Mouse (Mus musculus): ENCODE data around the gene Gdpgp1.

The Gdpgp1 gene

DNA sequence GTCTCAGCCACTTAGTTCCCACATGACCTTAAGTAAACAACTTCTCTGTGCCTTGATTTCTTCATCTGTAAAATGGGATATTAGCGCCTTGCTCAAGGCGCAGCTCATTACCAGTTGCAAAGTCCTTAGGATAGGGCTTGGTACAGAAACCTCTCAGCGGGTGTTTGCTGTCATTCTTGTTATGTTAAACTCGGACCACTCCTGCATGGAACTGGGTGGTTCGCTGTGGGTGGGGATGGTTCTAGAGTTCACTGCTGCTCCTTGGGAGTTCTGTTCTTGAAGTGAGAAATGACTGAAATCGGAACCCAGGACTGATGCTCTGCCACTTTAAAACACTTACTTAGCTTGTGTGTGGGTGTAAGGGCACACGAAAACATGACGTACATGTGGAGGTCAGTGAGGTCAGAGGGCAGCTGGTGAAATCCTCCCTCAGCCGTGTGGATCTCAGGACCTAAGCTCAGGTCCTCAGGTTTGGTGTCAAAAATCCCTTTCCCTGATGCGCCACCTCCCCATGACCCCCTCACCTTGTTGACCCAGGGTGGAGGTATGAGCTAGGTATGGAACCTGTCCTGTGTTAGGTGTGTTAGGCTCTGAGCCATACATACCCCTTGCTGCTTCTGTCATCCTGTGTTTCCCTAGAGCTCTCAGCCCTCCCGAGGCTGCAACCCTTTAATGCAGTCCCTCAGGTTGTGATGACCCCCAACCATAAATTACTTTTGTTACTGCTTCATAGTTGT is 32.6 kb upstream of the Gdpgp1 start:
- in situ Hi-C loops (cut with MboI, MseI) = loop anchor here (10.0 kb wide), 1 partner anchor 45 kb away; no protein-coding TSS in a partner anchor

DNA sequence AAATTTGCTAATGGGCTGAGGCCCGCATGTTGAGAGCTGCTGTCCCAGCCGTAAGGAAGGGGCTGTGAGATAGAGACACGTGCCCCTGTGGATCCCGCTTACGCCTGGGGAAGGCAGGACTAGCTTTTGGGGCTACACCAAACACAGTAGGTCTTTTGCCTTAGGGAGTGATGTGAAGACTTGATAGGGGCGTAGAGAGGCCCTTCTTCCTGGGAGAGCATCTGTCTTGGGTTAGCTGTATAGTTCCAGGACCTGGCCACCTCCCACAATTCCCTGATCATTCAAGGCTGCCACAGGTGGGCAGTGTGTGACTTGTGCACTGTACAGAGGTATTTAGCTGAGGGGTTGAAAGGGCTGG is 32.1 kb upstream of the Gdpgp1 start:
- in situ Hi-C loops (cut with MboI, MseI) = loop anchor here (10.0 kb wide), 1 partner anchor 46 kb away; no protein-coding TSS in a partner anchor

DNA sequence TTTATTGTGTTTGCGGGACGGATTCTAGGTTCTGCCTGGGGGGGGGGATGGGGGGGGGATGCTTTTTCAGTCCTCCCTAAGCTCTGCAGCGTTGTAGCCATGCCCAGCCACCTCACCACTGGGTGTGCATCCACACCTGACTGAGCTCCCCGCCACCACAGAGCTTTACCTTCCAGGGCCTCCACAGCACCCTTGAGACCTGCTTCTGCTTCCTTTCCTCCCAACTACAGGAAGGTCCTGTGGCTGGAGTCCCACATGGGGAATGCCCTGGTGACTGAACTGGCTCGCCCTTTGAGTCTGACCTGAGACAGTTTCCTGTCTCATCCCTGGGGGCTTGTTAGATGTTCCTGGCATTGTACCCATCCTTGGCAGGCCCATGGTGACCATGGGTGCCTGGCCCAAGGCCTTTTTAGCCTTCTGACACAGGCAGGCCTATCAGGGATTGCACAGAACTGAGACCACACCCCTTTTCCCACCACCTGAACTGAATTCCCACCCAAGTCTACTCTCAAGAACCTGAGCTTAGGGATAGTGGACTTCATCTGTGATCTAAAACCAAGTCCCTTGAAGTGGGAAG is 31.6 kb upstream of the Gdpgp1 start:
- in situ Hi-C loops (cut with MboI, MseI) = loop anchor here (10.0 kb wide), 1 partner anchor 46 kb away; no protein-coding TSS in a partner anchor

DNA sequence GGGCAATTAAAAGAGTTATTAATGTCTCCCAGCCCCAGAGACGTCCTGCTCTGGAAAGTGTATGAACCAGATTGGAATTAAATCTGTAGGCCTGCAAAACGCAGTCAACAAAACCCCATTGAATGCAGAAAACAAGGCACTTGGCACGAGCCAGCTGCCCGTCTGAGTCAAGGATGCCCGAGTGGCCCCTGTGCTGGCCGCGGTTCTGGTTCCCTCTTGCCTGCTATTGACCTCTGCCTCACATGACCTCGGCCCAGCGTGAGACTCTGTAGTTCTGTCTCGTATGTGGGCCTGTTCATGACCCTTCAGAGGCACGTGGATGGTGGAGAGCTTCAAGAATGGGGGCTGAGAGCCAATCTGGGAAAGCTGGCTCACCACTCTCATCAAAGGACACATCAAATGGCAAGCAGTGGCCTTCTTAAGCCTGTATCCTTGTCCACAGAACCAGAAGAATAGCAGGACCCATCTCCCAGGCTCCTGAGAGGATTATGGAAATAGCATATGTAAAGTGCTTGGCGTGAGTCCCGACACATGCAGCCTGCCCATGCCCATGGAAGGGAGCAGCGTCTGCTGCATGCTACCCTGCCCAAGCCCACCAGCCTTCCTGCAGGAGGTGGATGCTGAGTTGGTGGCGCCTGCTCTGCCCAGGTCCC is 30.7 kb upstream of the Gdpgp1 start:
- in situ Hi-C loops (cut with MboI, MseI) = loop anchor here (10.0 kb wide), 1 partner anchor 47 kb away; no protein-coding TSS in a partner anchor

DNA sequence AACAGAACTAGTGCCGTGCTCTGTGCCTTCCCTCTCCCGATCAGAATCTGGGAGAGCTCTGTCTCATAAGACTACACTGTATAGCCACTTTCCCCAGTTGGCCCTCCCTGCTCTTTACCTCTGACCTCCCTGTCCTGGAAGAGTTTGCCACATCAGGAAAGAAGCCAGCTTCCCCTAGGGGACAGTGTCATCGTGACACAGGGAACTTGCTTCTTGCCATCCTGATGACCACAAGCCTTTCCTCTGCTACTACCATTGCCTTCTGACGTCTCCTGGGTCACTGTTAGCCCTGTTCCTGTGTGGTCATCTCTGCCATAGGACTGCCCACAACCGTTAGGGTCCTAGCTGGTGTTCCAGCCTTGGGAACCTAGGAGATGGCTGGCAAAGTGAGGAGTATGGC is 29.7 kb upstream of the Gdpgp1 start:
- in situ Hi-C loops (cut with MboI, MseI) = loop anchor here (10.0 kb wide), 1 partner anchor 48 kb away; no protein-coding TSS in a partner anchor

DNA sequence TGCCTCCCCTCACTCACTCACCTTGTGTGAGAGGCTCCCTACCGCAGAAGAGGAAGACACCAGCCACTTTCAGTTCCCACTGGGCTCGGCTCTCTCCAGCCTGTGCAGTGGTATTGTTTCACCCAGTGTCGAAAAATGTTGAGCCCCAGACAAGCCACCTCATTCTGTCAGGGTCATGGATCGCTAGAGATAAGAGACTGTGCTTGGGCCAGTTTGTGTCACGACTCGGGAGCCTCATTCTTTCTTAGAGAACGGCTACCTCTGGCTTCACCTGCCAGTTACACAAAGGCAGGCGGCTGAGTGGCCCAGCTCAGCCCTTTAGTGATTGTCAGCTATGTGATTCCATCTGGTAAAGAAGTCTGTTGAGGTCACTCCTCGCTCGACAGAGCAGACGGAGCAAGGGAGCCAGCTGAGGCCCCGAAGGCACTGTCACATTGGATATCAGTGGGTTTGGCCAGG is 29.0 kb upstream of the Gdpgp1 start:
- in situ Hi-C loops (cut with MboI, MseI) = loop anchor here (10.0 kb wide), 1 partner anchor 49 kb away; no protein-coding TSS in a partner anchor

DNA sequence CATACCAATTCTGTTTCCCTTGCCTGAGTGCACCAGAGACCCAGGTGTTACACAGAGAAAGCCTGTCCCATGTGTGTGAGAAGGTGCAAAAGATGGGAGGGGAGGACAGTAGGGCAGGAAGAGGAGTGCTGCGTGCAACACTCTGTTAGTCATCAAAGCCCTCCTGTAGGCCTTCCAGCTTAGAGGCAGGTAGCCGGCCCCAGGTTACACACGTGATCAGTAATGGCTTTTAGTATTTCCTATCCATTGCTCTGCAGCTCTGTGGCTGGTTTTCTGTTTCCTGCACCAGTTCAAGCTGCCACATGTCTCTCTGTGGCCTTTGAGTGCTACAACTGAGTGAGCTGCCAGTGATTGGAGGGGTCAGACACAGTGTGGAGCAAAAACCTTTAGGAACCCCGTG is 28.3 kb upstream of the Gdpgp1 start:
- in situ Hi-C loops (cut with MboI, MseI) = loop anchor here (10.0 kb wide), 1 partner anchor 50 kb away; no protein-coding TSS in a partner anchor

DNA sequence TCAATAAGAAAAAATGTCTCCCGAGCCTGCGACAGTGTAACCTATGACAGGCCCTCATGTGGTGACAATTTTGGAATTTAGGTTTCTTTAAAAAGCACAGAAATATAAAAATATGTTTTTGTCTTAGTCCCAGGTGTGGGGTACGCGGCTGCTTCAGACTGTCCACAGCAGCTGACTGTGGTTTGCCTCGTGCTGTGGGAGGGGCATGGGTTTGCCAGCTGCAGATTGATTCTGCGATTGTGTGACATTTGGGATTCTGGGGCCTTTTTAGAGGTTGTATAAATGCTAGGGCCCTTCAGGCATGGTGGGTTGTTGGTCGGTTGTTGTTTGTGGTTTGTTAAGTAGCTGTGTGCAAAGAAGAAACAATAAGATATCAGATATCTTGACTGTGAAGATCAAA is 27.7 kb upstream of the Gdpgp1 start:
- in situ Hi-C loops (cut with MboI, MseI) = loop anchor here (10.0 kb wide), 1 partner anchor 50 kb away; no protein-coding TSS in a partner anchor

DNA sequence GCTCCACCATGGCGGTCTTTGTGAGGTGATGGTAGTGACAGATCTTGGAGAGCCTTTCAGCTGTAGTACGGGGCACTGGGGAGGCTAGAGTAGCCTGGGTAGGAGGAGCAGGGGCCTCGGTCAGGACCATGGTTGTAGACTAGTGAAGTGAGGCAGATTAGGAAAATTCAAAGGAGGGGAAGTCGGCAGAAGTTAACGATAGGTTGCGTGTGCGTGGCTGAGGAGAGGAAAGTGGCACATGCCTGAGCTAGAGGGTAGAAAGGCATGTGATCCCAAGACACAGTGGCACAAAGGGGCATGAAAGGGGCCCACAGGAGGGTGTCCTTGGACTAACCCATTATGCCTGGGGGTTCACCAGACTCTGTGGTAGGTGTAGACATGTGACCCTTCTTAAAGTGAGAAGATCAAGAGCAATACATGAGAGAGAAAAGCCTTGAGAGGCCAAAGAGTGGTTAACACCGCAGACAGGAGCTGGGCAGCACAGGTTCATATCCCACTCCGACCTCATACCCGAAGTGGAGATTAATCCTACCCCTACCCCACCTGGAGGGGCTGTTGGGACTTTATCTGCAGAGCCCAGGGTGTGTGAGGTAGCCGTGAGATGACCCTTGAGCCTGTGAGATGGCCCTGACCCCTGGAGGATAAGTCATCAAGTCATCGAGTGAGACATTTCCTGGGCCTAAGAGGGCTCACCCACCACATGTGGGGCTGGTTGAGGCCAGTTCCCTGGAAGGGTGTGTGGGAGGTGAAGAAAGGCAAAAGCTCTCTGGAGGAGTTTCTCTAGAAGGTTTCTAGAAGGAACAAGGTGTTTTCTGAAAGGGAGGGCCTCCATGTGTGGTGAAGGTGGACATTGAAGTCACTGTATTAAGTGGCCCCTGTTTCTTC is 26.7 kb upstream of the Gdpgp1 start:
- in situ Hi-C loops (cut with MboI, MseI) = loop anchor here (10.0 kb wide), 1 partner anchor 51 kb away; no protein-coding TSS in a partner anchor

DNA sequence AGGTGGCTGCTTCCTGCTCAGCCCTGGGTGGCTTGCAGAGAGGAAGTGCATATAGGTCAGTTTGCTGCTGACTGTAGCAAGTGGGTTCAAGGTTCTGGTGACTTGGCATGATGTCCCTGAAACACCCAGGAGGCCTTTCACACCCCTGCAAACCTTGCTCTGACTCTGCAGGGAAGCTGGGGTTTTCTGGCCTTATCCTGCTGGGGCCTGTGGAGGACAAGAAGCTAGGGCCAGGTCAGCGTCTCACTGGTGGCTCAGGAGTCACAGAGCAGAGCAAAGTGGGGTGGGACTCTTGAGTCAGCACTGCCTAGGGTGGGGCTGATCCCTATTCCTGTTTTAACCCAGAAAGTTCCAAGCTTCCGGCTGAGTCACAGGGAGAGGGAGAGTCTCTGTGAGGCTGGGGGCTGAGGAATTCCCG is 25.3 kb upstream of the Gdpgp1 start:
- in situ Hi-C loops (cut with MboI, MseI) = loop anchor here (10.0 kb wide), 1 partner anchor 53 kb away; no protein-coding TSS in a partner anchor

DNA sequence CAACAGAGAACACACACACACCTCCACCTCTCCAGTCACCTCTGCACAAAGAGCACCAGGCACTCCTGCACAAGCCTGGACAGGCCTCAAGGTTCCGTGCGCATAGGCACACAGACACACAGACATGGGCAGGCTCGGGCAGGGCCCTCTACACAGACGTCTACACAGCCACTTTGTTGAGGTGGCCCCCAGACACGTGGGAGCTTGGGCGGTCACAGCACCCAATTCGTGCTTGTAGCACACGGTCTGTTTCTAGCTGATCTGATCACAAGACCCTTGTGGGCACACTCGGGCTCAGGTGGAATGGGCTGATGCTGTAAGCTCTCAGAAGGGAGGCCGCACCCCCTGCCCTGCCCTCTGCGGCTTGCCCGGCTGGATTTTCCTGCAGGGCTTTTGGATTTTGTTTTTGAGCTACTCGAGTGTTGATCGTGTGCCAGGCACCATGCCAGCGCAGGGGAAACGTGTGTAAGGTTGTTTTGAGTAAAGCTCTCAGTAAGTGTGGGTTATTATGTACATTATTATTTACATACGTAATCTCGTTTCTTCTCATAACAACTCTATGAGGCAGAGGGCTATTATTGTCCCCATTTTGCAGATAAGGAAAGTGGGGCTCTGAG is 24.5 kb upstream of the Gdpgp1 start:
- in situ Hi-C loops (cut with MboI, MseI) = loop anchor here (10.0 kb wide), 1 partner anchor 53 kb away; no protein-coding TSS in a partner anchor

DNA sequence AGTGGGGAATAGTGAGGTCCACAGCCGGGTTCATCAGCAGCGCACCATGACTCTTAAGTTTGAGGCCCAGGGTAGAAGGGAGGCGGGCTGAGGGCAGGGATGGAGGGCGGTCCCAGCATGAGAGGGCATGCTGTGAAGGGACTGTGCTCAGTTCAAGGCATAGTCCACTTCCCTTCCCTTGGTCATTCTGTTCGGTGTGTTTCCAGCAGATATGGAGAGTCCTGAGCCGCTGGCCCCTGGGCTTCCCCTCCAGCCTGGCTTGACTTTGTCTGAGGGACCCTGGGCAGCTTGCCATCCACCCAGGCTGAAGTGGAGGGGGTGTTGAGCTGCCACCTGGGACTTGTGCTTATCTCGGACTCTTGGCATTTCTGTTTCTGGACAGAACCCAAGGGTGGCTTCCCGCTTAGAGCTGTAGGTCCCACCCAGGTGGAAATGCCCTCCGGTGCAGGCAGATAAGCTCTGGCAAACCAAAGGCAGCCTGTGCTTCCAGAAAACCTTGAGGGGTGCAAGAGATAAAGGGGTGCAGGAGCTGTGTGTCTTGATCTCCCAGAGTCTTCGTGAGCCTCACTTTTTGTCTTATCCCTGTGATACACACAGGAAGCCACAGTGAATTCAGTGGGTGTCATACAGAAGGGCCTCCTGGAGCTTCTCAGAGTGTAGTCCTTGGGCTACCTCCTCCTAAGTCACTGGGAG is 23.8 kb upstream of the Gdpgp1 start:
- in situ Hi-C loops (cut with MboI, MseI) = loop anchor here (10.0 kb wide), 1 partner anchor 54 kb away; no protein-coding TSS in a partner anchor

DNA sequence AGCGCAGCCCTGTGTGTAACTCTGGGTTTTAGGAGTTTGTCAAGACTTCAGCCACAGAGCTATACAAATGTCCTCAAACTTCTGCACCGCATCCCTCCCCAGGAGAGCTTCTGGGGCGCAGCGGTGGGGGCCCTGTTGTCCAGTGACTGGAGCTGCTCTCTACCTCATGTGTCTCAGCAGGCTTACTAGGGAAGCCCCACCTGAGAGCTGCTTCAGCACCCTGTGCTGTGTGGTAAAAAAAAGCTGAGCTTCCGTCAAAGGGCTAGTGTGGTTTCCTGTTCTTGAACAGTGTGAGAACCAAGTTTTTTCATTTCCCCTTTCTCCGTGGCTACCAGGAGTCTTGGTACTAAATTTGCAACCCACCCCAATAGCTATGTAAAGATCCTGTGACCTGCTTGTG is 23.0 kb upstream of the Gdpgp1 start:
- in situ Hi-C loops (cut with MboI, MseI) = loop anchor here (10.0 kb wide), 1 partner anchor 55 kb away; no protein-coding TSS in a partner anchor

DNA sequence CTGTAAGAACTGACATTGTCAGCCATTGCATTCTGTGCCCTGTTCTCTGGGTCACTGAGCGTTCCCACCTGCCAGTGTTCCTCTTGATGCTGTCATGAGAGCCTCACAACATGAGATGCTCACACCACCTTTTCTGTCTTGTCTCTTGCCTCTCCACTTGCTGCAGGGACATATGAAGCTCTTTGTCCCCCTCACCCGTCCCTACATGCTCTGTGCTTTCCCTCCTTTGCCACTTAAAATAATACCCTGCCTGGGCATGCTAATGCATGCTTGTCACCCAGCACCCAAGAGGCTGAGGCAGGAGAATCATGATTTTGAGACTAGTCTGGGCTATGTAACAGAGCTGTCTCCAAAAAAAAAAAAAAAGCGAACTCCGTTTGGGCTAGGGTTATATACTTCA is 21.7 kb upstream of the Gdpgp1 start:
- in situ Hi-C loops (cut with MboI, MseI) = no loop called here

DNA sequence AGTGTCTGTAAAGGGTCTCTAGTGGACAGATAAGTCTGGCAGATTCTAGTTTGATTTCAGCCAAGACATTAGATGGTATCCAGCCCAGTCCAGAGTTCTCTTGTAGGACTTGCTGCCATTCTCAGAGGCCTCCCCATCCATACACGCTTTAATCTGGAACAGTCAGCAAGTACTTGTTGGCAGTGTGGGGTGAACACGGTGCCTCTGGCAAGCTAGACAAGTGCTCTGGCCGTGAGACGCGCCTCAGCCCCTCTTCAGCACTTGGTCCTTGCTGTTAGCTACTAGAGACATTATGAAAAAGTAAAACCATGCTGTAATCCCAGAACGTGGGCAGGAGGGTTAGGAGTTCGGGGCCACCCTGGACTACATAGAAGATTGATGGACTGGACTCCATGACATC is 19.1 kb upstream of the Gdpgp1 start:
- in situ Hi-C loops (cut with MboI, MseI) = no loop called here

DNA sequence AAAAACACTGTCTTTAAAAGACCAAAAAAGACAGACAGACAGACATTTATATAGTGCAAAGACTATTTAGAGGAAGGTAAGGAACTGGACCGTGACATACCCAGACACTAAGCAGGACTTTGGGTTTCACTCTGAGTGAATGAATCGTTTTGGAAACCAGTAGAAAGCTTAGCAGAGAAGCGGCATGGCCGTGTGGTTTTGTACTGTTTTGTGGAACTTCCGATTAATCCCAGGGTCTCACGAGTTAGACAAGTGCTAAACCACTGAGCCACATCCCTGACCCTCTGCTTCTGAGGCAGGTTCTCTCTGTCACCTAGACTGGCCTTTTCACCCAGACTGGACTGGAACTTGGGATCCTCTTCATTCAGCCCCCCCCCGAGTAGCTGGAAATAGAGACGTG is 18.2 kb upstream of the Gdpgp1 start:
- in situ Hi-C loops (cut with MboI, MseI) = no loop called here

DNA sequence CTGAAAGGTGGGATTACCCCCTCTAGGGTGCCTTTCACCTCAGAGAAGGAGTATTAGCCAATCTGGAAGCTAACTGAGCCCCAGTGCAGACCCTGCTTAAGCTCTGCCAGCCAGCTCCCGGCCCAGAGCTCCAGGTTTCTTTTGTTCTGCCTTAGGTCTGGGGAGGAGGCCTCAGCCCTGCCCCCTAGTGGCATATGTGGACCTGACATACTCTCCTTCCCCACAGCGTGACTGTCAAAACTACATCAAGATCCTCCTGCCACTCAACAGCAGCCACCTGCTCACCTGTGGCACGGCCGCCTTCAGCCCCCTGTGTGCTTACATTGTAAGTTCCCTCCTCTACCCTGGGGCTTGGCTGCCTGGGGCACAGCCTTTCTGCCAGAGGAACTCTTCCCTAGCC is 17.3 kb upstream of the Gdpgp1 start:
- in situ Hi-C loops (cut with MboI, MseI) = no loop called here

DNA sequence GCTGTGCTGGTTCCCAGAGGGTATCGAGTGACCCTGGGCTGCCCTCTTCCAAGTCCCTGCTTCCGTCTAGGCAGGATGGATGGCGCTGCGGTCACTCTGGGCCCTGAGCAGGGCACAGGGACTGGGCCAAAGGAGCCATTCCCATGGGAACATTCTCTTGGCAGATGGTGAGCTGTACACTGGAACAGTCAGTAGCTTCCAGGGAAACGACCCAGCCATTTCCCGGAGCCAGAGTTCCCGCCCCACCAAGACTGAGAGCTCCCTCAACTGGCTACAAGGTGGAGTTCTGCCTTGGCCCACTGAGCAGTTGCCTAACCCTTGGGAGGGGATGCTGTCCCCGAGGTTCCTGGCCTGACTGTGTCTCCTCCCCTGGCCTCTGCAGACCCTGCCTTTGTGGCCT is 16.1 kb upstream of the Gdpgp1 start:
- in situ Hi-C loops (cut with MboI, MseI) = no loop called here

DNA sequence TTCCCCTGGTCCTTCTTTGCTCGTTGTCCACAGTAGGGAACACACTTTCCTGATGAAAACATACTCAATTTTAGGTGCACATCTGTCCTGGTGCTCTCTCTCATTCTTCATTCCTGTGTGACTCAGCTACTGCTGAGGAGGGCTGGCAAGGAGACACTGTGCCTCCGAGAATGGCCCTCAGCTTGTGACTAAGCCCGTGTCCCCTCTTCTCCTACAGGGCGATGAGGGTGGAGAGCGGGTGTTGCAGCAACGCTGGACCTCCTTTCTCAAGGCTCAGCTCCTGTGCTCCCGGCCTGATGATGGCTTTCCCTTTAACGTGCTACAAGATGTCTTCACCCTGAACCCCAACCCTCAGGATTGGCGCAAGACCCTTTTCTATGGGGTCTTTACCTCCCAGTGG is 14.0 kb upstream of the Gdpgp1 start:
- in situ Hi-C loops (cut with MboI, MseI) = no loop called here

DNA sequence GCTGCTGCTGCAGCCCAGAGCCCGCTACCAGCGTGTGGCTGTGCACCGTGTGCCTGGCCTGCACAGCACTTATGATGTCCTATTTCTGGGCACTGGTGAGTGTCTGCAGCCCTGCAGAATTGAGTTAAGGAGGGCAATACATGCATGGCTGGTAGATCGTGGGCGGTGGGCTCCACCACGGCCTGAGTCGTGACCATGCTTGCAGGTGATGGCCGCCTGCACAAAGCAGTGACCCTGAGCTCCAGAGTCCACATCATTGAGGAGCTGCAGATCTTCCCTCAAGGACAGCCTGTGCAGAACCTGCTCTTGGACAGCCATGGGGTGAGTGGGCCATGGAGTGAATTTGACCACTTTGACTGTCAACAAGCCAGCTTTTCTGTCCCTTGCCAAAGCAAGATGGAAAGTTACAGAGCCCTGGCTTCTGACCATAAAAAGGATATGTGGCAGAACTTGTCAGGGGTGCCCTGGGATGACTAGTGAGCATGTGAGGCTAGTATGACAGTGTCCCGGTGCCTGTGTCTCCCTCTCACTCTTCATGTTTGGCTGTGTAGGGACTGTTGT is 12.3 kb upstream of the Gdpgp1 start:
- in situ Hi-C loops (cut with MboI, MseI) = no loop called here
